Mouse (Mus musculus): ENCODE results near the gene Ncln. TPM values are rescaled to one million over a fixed set of nuclear protein-coding genes. Genes with fewer than 3 reads are reported as not detected.

The Ncln gene
- polyA plus RNA-seq, 1 experiment from 2014 or later, result 68.5 TPM

- peaks cover 29% of the 10 kb centered on the region for H3K4me1 ChIP-seq
- 62% methylated on average over 14 of the region's 14 CpGs for WGBS
- H3K36me3 ChIP-seq, result peaks cover 53% of the 10 kb centered on the region
- H3K4me3 ChIP-seq (replicated peaks), result no peak overlapping the region
- no peak for ATAC-seq (ENCODE audit: low FRiP score)
- peaks cover 55% of the 10 kb centered on the region for H3K27me3 ChIP-seq (replicated peaks)
- H3K4me2 ChIP-seq, result no peak overlapping the region
- no peaks in the 10 kb centered on the region for H3K9me3 ChIP-seq (replicated peaks)
- H3K27ac ChIP-seq (replicated peaks), result no peak overlapping the region
- no peak overlapping the region for H3K9ac ChIP-seq (replicated peaks)
These were observed 29.3 kb downstream of the Ncln start for GRCm38 (mm10) chr10:81466881-81467280.

GRCm38 (mm10) chr10:81466066-81466465, 30.1 kb downstream of the Ncln start:
- Histone ChIP-seq H3K9ac (replicated peaks) (no peak overlapping the region), H3K4me3 (replicated peaks) (no peak overlapping the region), H3K36me3 (peaks cover 54% of the 10 kb centered on the region), H3K9me3 (replicated peaks) (no peaks in the 10 kb centered on the region), H3K27me3 (replicated peaks) (peaks cover 63% of the 10 kb centered on the region), H3K27ac (replicated peaks) (no peak overlapping the region), H3K4me1 (peaks cover 22% of the 10 kb centered on the region), H3K4me2 (no peak overlapping the region)
- no peak for ATAC-seq (ENCODE audit: low FRiP score)
- WGBS, result 85% methylated on average over 2 of the region's 2 CpGs

GRCm38 (mm10) chr10:81465265-81465645, 30.9 kb downstream of the Ncln start:
- WGBS, result 7% methylated on average over 5 of the region's 5 CpGs
- Histone ChIP-seq H3K4me3 (replicated peaks) (no peak overlapping the region), H3K9me3 (replicated peaks) (no peaks in the 10 kb centered on the region), H3K4me1 (peaks cover 14% of the 10 kb centered on the region), H3K4me2 (no peak overlapping the region), H3K27me3 (replicated peaks) (peaks cover 67% of the 10 kb centered on the region), H3K36me3 (peaks cover 54% of the 10 kb centered on the region), H3K9ac (replicated peaks) (no peak overlapping the region), H3K27ac (replicated peaks) (no peak overlapping the region)
- ATAC-seq (ENCODE audit: low FRiP score), result 0 out of 2 replicates have a peak, but pooled peaks have one; percentile 3

GRCm38 (mm10) chr10:81464405-81465264, 31.6 kb downstream of the Ncln start:
- Histone ChIP-seq H3K9me3 (replicated peaks) (no peaks in the 10 kb centered on the region), H3K4me3 (replicated peaks) (peak overlapping the region; percentile 23), H3K9ac (replicated peaks) (no peak overlapping the region), H3K4me2 (peak overlapping the region; percentile 51), H3K27ac (replicated peaks) (no peak overlapping the region), H3K4me1 (peaks cover 14% of the 10 kb centered on the region), H3K27me3 (replicated peaks) (peaks cover 70% of the 10 kb centered on the region), H3K36me3 (peaks cover 51% of the 10 kb centered on the region)
- WGBS, result 3% methylated on average over 31 of the region's 33 CpGs
- ATAC-seq (ENCODE audit: low FRiP score), result peak; percentile 67

GRCm38 (mm10) chr10:81463531-81463930, 32.7 kb downstream of the Ncln start:
- peaks cover 74% of the 10 kb centered on the region for H3K27me3 ChIP-seq (replicated peaks)
- WGBS, result 73% methylated on average over 4 of the region's 4 CpGs
- no peak overlapping the region for H3K27ac ChIP-seq (replicated peaks)

GRCm38 (mm10) chr10:81462917-81463316, 33.3 kb downstream of the Ncln start:
- Histone ChIP-seq H3K27ac (replicated peaks) (no peak overlapping the region), H3K36me3 (peaks cover 37% of the 10 kb centered on the region), H3K27me3 (replicated peaks) (peaks cover 74% of the 10 kb centered on the region), H3K4me3 (replicated peaks) (no peak overlapping the region), H3K9ac (replicated peaks) (no peak overlapping the region), H3K4me1 (peaks cover 14% of the 10 kb centered on the region), H3K4me2 (no peak overlapping the region), H3K9me3 (replicated peaks) (no peaks in the 10 kb centered on the region)
- no peak for ATAC-seq (ENCODE audit: low FRiP score)
- 73% methylated on average over 7 of the region's 7 CpGs for WGBS

More at GRCm38 (mm10) chr10:81463531-81463930, 32.7 kb downstream of the Ncln start:
- no peak for ATAC-seq (ENCODE audit: low FRiP score)
- no peak overlapping the region for H3K9ac ChIP-seq (replicated peaks)
- H3K4me2 ChIP-seq, result no peak overlapping the region
- no peaks in the 10 kb centered on the region for H3K9me3 ChIP-seq (replicated peaks)
- peaks cover 43% of the 10 kb centered on the region for H3K36me3 ChIP-seq
- no peak overlapping the region for H3K4me3 ChIP-seq (replicated peaks)
- H3K4me1 ChIP-seq, result peaks cover 14% of the 10 kb centered on the region

- no peak overlapping the region for H3K4me2 ChIP-seq
- H3K4me1 ChIP-seq, result peaks cover 14% of the 10 kb centered on the region
- no peak for ATAC-seq (ENCODE audit: low FRiP score)
- peaks cover 75% of the 10 kb centered on the region for H3K27me3 ChIP-seq (replicated peaks)
- WGBS, result 40% methylated on average over 7 of the region's 7 CpGs
- H3K9me3 ChIP-seq (replicated peaks), result no peaks in the 10 kb centered on the region
- no peak overlapping the region for H3K4me3 ChIP-seq (replicated peaks)
- no peak overlapping the region for H3K9ac ChIP-seq (replicated peaks)
- no peak overlapping the region for H3K27ac ChIP-seq (replicated peaks)
- H3K36me3 ChIP-seq, result peaks cover 32% of the 10 kb centered on the region
These were observed 33.8 kb downstream of the Ncln start for GRCm38 (mm10) chr10:81462415-81462804.

- H3K4me2 ChIP-seq, result no peak overlapping the region
- H3K27ac ChIP-seq (replicated peaks), result no peak overlapping the region
- ATAC-seq (ENCODE audit: low FRiP score), result no peak
- no peaks in the 10 kb centered on the region for H3K9me3 ChIP-seq (replicated peaks)
- WGBS, result 9% methylated on average over 16 of the region's 16 CpGs
- peaks cover 75% of the 10 kb centered on the region for H3K27me3 ChIP-seq (replicated peaks)
- H3K4me3 ChIP-seq (replicated peaks), result no peak overlapping the region
- peaks cover 14% of the 10 kb centered on the region for H3K4me1 ChIP-seq
- peaks cover 26% of the 10 kb centered on the region for H3K36me3 ChIP-seq
- H3K9ac ChIP-seq (replicated peaks), result no peak overlapping the region
These were observed 34.3 kb downstream of the Ncln start for GRCm38 (mm10) chr10:81461673-81462414.

- no peak overlapping the region for H3K27ac ChIP-seq (replicated peaks)
- ATAC-seq (ENCODE audit: low FRiP score), result no peak
- H3K9ac ChIP-seq (replicated peaks), result no peak overlapping the region
- H3K36me3 ChIP-seq, result peaks cover 17% of the 10 kb centered on the region
- H3K4me3 ChIP-seq (replicated peaks), result no peak overlapping the region
- H3K27me3 ChIP-seq (replicated peaks), result peaks cover 78% of the 10 kb centered on the region
- H3K4me2 ChIP-seq, result no peak overlapping the region
- 44% methylated on average over 11 of the region's 11 CpGs for WGBS
- H3K4me1 ChIP-seq, result peaks cover 14% of the 10 kb centered on the region
- no peaks in the 10 kb centered on the region for H3K9me3 ChIP-seq (replicated peaks)
These were observed 35.2 kb downstream of the Ncln start for GRCm38 (mm10) chr10:81460951-81461350.

GRCm38 (mm10) chr10:81460471-81460870, 35.7 kb downstream of the Ncln start:
- no peak overlapping the region for H3K27ac ChIP-seq (replicated peaks)
- no peak for ATAC-seq (ENCODE audit: low FRiP score)
- peaks cover 78% of the 10 kb centered on the region for H3K27me3 ChIP-seq (replicated peaks)
- H3K9me3 ChIP-seq (replicated peaks), result no peaks in the 10 kb centered on the region
- H3K36me3 ChIP-seq, result peaks cover 14% of the 10 kb centered on the region
- WGBS, result 29% methylated on average over 20 of the region's 20 CpGs
- peaks cover 14% of the 10 kb centered on the region for H3K4me1 ChIP-seq
- H3K4me3 ChIP-seq (replicated peaks), result no peak overlapping the region
- H3K9ac ChIP-seq (replicated peaks), result no peak overlapping the region
- no peak overlapping the region for H3K4me2 ChIP-seq

GRCm38 (mm10) chr10:81459399-81459798, 36.8 kb downstream of the Ncln start:
- H3K9me3 ChIP-seq (replicated peaks), result no peaks in the 10 kb centered on the region
- 65% methylated on average over 21 of the region's 21 CpGs for WGBS

GRCm38 (mm10) chr10:81458267-81458666, 37.9 kb downstream of the Ncln start:
- Histone ChIP-seq H3K4me1 (no peaks in the 10 kb centered on the region), H3K27ac (replicated peaks) (no peak overlapping the region), H3K9me3 (replicated peaks) (no peaks in the 10 kb centered on the region), H3K4me2 (no peak overlapping the region), H3K4me3 (replicated peaks) (no peak overlapping the region), H3K27me3 (replicated peaks) (peaks cover 78% of the 10 kb centered on the region), H3K36me3 (peaks cover 3% of the 10 kb centered on the region; the same call in 1 of the 2 replicates), H3K9ac (replicated peaks) (no peak overlapping the region)
- WGBS, result 79% methylated on average over 6 of the region's 6 CpGs
- ATAC-seq (ENCODE audit: low FRiP score), result no peak

More at GRCm38 (mm10) chr10:81459399-81459798, 36.8 kb downstream of the Ncln start:
- Histone ChIP-seq H3K36me3 (peaks cover 12% of the 10 kb centered on the region), H3K27ac (replicated peaks) (no peak overlapping the region), H3K4me1 (peaks cover 4% of the 10 kb centered on the region), H3K4me3 (replicated peaks) (no peak overlapping the region), H3K9ac (replicated peaks) (no peak overlapping the region), H3K4me2 (no peak overlapping the region), H3K27me3 (replicated peaks) (peaks cover 78% of the 10 kb centered on the region)
- no peak for ATAC-seq (ENCODE audit: low FRiP score)
